Mouse (Mus musculus): ENCODE data around the gene Loxl1. TPM values are rescaled to one million over a fixed set of nuclear protein-coding genes. Genes with fewer than 3 reads are reported as not detected.

The Loxl1 gene
- polyA plus RNA-seq, 1 experiment from 2014 or later: 37.1 TPM

DNA sequence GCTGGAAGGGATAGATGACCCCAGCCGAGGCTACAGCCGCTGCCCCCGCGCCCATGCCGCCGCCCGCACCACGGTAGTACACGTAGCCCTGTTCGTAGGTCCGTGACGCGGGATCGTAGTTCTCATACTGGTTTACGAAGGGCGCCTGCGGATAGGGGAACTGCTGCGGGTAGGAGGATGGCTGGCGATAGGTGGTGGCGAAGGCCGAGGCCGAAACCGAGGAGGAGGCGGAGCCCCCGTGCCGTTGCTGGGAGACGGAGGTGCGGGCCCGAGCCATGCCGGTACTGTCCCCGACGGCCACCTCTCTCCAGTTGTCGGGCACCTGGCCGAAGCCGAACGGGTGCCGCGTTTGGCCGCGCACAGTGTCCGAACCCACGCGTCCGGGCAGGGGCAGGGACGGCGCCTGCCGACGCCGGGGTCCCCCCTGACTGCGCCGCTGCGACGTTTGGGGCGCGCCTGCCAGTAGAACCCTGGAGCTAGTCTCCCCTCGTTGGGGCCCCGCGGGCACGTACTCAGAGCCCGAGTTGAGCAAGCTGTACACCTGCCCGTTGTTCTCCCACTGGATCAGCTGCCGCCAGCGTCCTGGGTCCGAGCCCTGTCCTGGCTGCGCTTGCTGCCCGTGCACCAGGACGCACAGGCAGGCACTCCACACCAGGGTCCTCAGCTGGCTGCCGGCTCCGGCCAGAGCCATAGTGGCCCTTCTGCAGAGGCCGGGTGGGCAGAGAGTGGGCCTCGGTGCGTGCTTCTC, 616 bp downstream of the Loxl1 start:
- peak overlapping the region; percentile 64 for H3K9ac ChIP-seq
- peak overlapping the region; percentile 80 for H3K27ac ChIP-seq (ENCODE audit: low read depth)
- H3K27me3 ChIP-seq (ENCODE audit: insufficient read depth, low read length): peaks cover 11% of the 10 kb centered on the region; the same call in 1 of the 2 replicates
- 1% methylated on average over 66 of the region's 72 CpGs for WGBS
- H3K9me3 ChIP-seq (ENCODE audit: low read depth, low read length): no peaks in the 10 kb centered on the region
- H3K4me2 ChIP-seq: peak overlapping the region; percentile 85
- no peak for TF ChIP-seq CTCF (IDR thresholded peaks at IDR 0.05; ENCODE audit: low read depth)
- ATAC-seq (ENCODE audit: insufficient read depth): peak; percentile 12
- peaks cover 36% of the 10 kb centered on the region for H3K4me1 ChIP-seq (ENCODE audit: insufficient read depth)
- H3K36me3 ChIP-seq (ENCODE audit: insufficient read depth): no peaks in the 10 kb centered on the region
- peak; percentile 49 for DNase-seq
- peak overlapping the region; percentile 52 for H3K4me3 ChIP-seq (ENCODE audit: low read depth, low read length)

DNA sequence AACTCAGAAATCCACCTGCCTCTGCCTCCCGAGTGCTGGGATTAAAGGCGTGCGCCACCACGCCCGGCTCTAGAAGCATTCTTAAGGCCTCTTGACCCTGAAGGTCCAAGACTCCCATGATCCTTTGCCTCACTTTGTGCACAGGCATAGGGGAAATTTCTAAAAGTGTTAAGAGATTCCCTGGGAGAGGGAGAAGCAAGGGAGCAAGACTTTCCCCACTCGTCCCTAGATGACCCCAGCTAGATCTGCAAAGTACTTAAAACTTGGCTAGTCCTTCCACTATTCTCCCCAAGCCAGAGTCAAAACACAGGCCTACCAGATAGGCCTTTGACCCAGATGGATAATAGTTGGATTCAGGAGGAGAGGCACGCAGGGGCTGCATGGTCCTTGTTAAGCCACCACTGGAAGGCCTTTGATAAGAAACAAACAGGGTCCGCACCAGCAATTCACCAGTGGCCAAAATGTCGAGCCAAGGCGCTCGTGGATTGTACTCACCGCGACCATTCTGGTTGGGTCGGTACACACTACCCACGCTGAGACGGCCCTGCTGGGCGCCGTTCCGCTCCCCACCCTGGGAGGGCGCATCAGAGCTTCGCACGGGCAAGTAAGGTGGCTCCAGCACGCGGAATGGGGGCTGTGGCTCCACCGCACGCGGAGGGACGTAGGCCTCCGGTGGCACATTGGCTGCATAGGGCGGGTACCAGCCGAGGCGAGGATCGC, 1.6 kb downstream of the Loxl1 start:
- Histone ChIP-seq H3K4me2 (peak overlapping the region; percentile 85), H3K4me3 (ENCODE audit: low read depth, low read length) (peak overlapping the region; percentile 52), H3K9ac (peak overlapping the region; percentile 64), H3K36me3 (ENCODE audit: insufficient read depth) (no peaks in the 10 kb centered on the region), H3K4me1 (ENCODE audit: insufficient read depth) (peaks cover 27% of the 10 kb centered on the region), H3K9me3 (ENCODE audit: low read depth, low read length) (no peaks in the 10 kb centered on the region), H3K27ac (ENCODE audit: low read depth) (no peak overlapping the region; the same call in 1 of the 2 replicates), H3K27me3 (ENCODE audit: insufficient read depth, low read length) (peaks cover 11% of the 10 kb centered on the region; the same call in 1 of the 2 replicates)
- 66% methylated on average over 33 of the region's 33 CpGs for WGBS
- no peak for DNase-seq
- peak; percentile 34 for TF ChIP-seq CTCF (IDR thresholded peaks at IDR 0.05; ENCODE audit: low read depth)
- no peak for ATAC-seq (ENCODE audit: insufficient read depth)

DNA sequence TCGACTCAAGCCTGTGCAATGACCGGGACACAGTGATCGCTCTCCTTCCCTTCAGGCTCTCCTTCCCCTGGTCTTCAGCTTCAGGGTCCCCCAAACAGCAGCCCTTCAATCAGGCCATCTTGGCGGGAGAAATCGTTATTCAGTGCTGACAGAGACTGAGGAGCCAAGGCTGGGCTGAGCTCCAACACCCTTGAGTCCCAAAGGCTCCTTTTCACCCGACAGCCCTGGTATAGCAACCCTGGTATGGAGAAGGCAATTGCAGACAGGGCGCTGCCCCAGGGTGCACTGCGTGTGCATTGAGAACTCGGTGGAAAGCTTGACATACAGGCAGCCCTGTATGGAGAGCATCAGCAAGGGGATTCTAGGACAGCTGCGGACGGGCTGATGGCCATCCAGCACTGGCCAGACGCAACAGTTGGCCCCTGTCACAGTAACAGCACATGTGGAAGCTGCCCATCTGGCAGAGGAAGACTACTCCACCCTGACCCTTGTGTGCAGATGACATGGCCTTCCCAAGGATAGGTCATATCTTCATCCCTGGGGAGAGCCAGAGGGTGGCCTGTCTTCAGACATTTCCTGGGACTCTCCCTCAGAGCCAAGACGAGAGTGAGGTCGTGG, 2.8 kb downstream of the Loxl1 start:
- 64% methylated on average over 14 of the region's 14 CpGs for WGBS
- H3K9me3 ChIP-seq (ENCODE audit: low read depth, low read length): no peaks in the 10 kb centered on the region
- H3K27ac ChIP-seq (ENCODE audit: low read depth): no peak overlapping the region; the same call in 1 of the 2 replicates
- no peaks in the 10 kb centered on the region for H3K36me3 ChIP-seq (ENCODE audit: insufficient read depth)
- no peak for TF ChIP-seq CTCF (IDR thresholded peaks at IDR 0.05; ENCODE audit: low read depth)
- H3K9ac ChIP-seq: no peak overlapping the region; the same call in 1 of the 2 replicates
- H3K4me1 ChIP-seq (ENCODE audit: insufficient read depth): peaks cover 39% of the 10 kb centered on the region
- H3K4me2 ChIP-seq: peak overlapping the region; percentile 85
- H3K27me3 ChIP-seq (ENCODE audit: insufficient read depth, low read length): peaks cover 11% of the 10 kb centered on the region; the same call in 1 of the 2 replicates
- DNase-seq: peak; percentile 55
- ATAC-seq (ENCODE audit: insufficient read depth): no peak
- peak overlapping the region; percentile 9; the same call in 1 of the 2 replicates for H3K4me3 ChIP-seq (ENCODE audit: low read depth, low read length)

DNA sequence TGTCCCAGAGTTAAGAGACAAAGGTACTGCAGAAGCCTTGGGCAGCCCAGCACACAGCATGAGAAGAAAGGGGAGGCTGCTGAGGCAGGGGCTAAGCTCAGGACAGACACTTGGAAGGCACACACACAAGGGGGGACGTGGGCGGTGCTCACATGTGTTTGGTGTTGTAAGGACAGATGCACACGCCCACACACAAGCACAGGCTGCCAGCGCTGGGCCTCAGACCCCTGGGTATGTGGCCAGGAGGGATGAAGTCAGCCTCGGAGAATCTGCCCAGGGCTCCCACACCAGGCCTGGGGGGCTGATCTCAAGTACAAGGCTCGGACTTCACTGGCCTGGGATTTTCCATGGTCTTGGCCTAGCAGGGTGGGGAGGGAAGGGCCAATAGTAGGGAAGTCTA, 4.6 kb downstream of the Loxl1 start:
- Histone ChIP-seq H3K9ac (no peak overlapping the region; the same call in 1 of the 2 replicates), H3K4me3 (ENCODE audit: low read depth, low read length) (no peak overlapping the region), H3K36me3 (ENCODE audit: insufficient read depth) (no peaks in the 10 kb centered on the region), H3K4me2 (no peak overlapping the region), H3K4me1 (ENCODE audit: insufficient read depth) (peaks cover 47% of the 10 kb centered on the region), H3K9me3 (ENCODE audit: low read depth, low read length) (no peaks in the 10 kb centered on the region), H3K27ac (ENCODE audit: low read depth) (no peak overlapping the region; the same call in 1 of the 2 replicates), H3K27me3 (ENCODE audit: insufficient read depth, low read length) (peaks cover 11% of the 10 kb centered on the region; the same call in 1 of the 2 replicates)
- WGBS: 26% methylated on average over 6 of the region's 6 CpGs
- DNase-seq (peak; percentile 53), ATAC-seq (ENCODE audit: insufficient read depth) (peak; percentile 7; the same call in 1 of the 2 replicates)
- no peak for TF ChIP-seq CTCF (IDR thresholded peaks at IDR 0.05; ENCODE audit: low read depth)

DNA sequence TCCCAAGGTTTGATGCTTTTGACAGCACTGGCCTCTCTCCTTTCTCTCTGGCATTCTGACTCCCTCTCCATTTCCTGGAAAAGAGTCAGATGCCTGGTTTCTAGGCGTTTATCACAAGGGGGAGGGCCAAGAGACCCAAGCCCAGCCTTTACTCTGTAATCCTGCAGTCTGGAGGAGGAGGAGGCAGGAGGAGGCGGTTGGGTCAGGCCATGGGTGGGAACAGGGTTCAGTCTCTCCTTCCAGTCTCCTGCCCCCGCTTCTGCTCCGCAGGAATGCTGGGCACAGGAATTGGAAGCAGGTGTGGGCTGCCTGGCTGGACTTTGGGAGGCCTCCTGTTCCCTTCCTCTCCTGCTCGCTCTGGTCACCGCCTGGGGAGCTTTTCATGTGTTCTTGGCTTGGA, 7.3 kb downstream of the Loxl1 start:
- ATAC-seq (ENCODE audit: insufficient read depth) (peak; percentile 38), DNase-seq (no peak)
- Histone ChIP-seq H3K9me3 (ENCODE audit: low read depth, low read length) (no peaks in the 10 kb centered on the region), H3K27me3 (ENCODE audit: insufficient read depth, low read length) (no peaks in the 10 kb centered on the region), H3K36me3 (ENCODE audit: insufficient read depth) (no peaks in the 10 kb centered on the region), H3K4me2 (no peak overlapping the region), H3K27ac (ENCODE audit: low read depth) (peak overlapping the region; percentile 61; the same call in 1 of the 2 replicates), H3K4me3 (ENCODE audit: low read depth, low read length) (no peak overlapping the region), H3K9ac (no peak overlapping the region), H3K4me1 (ENCODE audit: insufficient read depth) (peaks cover 43% of the 10 kb centered on the region)
- 21% methylated on average over 6 of the region's 6 CpGs for WGBS
- TF ChIP-seq CTCF (IDR thresholded peaks at IDR 0.05; ENCODE audit: low read depth): no peak

DNA sequence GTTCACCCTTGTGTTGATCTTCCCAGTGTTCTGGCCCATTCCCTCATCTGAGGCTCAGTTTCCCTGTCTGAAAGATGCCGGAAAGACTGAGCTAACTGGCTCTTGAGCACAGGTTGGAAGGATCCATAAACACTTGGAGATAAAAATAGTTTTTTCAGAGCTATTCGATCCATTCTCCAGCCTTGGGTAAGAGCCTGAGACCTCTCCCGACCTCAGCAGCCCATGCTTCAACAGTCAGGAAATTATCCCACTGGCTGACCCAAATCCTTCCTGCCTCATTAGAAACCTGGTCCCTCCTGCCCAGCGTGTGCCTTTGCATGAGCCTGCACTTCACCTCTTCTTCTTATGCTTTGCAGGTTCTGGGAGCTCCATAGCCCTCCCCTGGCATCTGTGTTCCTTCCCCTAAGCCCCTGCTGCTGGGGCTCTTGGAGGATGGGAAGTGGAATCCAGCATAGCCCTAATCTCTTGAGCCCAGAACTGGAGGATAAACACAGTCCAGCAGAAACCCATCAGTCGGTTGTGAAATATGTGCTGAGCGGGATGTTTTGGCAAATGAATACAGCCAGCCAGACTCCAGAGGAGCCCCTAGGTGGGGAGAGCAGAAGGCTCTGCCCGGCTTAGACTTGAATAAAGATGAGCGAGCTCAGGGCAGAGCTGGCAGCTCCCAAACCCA, 9.3 kb downstream of the Loxl1 start:
- Histone ChIP-seq H3K27ac (ENCODE audit: low read depth) (peak overlapping the region; percentile 64), H3K4me2 (0 out of 2 replicates have a peak overlapping the region, but pooled peaks have one; percentile 22), H3K27me3 (ENCODE audit: insufficient read depth, low read length) (no peaks in the 10 kb centered on the region), H3K4me3 (ENCODE audit: low read depth, low read length) (no peak overlapping the region), H3K36me3 (ENCODE audit: insufficient read depth) (no peaks in the 10 kb centered on the region), H3K9ac (no peak overlapping the region), H3K9me3 (ENCODE audit: low read depth, low read length) (no peaks in the 10 kb centered on the region), H3K4me1 (ENCODE audit: insufficient read depth) (peaks cover 43% of the 10 kb centered on the region)
- WGBS: 24% methylated on average over 8 of the region's 8 CpGs
- no peak for TF ChIP-seq CTCF (IDR thresholded peaks at IDR 0.05; ENCODE audit: low read depth)
- ATAC-seq (ENCODE audit: insufficient read depth) (peak; percentile 59), DNase-seq (peak; percentile 81)

All from lung, embryonic 14.5 days (tissue).